Mouse (Mus musculus): ENCODE measurements around the gene Clmn. TPM values are rescaled to one million over a fixed set of nuclear protein-coding genes. Genes with fewer than 3 reads are reported as not detected.
"Not testable (repeated sequence)": the region's sequence is repeated elsewhere in the genome, so short reads cannot be mapped to it uniquely, and the experiment has no call there.

Gene Clmn
- polyA plus RNA-seq, 1 experiment from 2014 or later: 0.49 TPM

DNA sequence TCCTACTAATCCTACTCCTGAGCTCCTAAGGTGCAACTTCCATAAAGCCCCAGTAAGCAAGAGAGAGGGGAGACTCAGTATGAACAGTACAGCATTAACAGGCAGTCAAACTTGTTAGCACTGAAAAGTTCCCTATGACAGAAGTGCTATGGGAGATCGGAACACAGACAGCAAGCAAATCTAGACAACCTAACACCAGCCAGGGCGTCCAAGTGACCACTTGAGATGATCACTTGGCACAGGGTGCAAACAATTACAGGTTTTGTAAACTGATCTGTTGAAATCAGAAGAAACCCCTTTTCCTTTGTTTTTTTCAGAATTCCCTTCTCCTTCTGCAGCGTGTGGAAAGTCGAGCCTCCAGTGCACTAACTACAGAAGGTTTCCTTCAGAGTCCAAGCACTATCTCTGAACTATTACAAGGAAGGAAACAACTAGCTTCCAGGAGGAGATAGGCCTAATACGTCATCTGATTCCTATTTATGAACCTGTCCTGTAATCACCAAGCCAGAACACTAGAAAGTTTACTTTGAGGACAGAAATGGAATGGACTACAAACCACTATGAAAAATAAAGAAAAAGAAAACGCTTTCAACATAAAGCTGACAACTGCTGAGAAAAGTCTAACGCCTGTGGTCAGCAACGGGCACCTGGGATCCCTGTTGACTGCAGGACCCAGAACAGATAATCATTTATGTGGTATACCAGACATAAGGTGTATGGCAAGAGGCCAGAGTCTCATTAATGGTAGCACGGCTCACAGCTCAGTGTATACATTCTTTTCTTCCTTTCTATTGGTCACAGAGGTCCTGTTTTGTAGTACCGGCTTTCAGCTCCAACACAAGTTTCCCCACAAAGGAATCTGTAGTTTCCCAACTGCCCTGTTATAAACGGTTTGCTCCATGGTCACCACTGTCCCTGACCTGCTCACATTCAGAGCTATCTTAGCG lies 123.8 kb downstream of the Clmn start:
- no peak for ATAC-seq (replicated peaks; ENCODE audit: extremely low read depth, insufficient read depth, low FRiP score)
- no peak overlapping the region for H3K4me3 ChIP-seq (ENCODE audit: low read length)
- H3K27ac ChIP-seq (ENCODE audit: low read length): peak overlapping the region; percentile 5
- 0 out of 2 replicates have a peak overlapping the region, but pooled peaks have one; percentile 0 for H3K4me2 ChIP-seq (ENCODE audit: low read depth, low read length)
- H3K9me3 ChIP-seq (replicated peaks; ENCODE audit: control insufficient read depth, low read length): no peaks in the 10 kb centered on the region
- WGBS: 42% methylated on average over 12 of the region's 12 CpGs
- no peak overlapping the region for H3K9ac ChIP-seq (ENCODE audit: low read length)
- no peaks in the 10 kb centered on the region for H3K27me3 ChIP-seq (ENCODE audit: control insufficient read depth, insufficient read depth, low read length)
- H3K4me1 ChIP-seq (ENCODE audit: control insufficient read depth, insufficient read depth, low read length): peaks cover 27% of the 10 kb centered on the region
- H3K36me3 ChIP-seq (ENCODE audit: control insufficient read depth, insufficient read depth): 0 out of 2 replicates have a peak, but pooled peaks cover 3% of the 10 kb centered on the region

DNA sequence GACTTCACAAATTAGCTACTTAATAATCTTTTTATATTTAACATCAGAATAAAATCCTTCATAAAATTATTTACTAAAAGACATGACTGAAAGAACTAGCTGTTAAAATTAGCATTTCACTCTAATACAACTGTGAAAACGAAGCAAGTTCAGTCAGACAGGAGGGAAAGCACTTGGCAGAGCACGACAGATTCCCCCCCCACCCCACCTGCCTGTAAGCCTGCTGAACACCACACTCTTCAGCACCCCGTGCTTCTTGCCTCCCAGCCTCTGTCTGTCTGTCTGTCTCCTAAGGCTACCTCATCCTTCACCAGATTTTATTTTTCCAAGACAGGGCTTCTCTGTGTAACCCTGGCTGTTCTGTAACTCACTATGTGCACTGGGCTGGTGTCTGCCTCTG lies 125.9 kb downstream of the Clmn start:
- 0 out of 2 replicates have a peak, but pooled peaks cover 3% of the 10 kb centered on the region for H3K36me3 ChIP-seq (ENCODE audit: control insufficient read depth, insufficient read depth)
- no peak overlapping the region for H3K4me2 ChIP-seq (ENCODE audit: low read depth, low read length)
- WGBS: 53% methylated on average over 3 of the region's 3 CpGs
- no peaks in the 10 kb centered on the region for H3K27me3 ChIP-seq (ENCODE audit: control insufficient read depth, insufficient read depth, low read length)
- H3K9ac ChIP-seq (ENCODE audit: low read length): no peak overlapping the region
- no peak overlapping the region for H3K27ac ChIP-seq (ENCODE audit: low read length)
- no peak for ATAC-seq (replicated peaks; ENCODE audit: extremely low read depth, insufficient read depth, low FRiP score)
- H3K4me1 ChIP-seq (ENCODE audit: control insufficient read depth, insufficient read depth, low read length): peaks cover 31% of the 10 kb centered on the region
- no peaks in the 10 kb centered on the region for H3K9me3 ChIP-seq (replicated peaks; ENCODE audit: control insufficient read depth, low read length)
- no peak overlapping the region for H3K4me3 ChIP-seq (ENCODE audit: low read length)

GRCm38 (mm10) chr12:104738446-104738845 lies 126.4 kb downstream of the Clmn start:
- Histone ChIP-seq H3K4me2 (ENCODE audit: low read depth, low read length) (no peak overlapping the region), H3K27me3 (ENCODE audit: control insufficient read depth, insufficient read depth, low read length) (no peaks in the 10 kb centered on the region), H3K9ac (ENCODE audit: low read length) (no peak overlapping the region), H3K9me3 (replicated peaks; ENCODE audit: control insufficient read depth, low read length) (no peaks in the 10 kb centered on the region), H3K4me3 (ENCODE audit: low read length) (no peak overlapping the region), H3K36me3 (ENCODE audit: control insufficient read depth, insufficient read depth) (0 out of 2 replicates have a peak, but pooled peaks cover 3% of the 10 kb centered on the region), H3K4me1 (ENCODE audit: control insufficient read depth, insufficient read depth, low read length) (peaks cover 30% of the 10 kb centered on the region), H3K27ac (ENCODE audit: low read length) (no peak overlapping the region)
- 81% methylated on average over 9 of the region's 9 CpGs for WGBS
- no peak for ATAC-seq (replicated peaks; ENCODE audit: extremely low read depth, insufficient read depth, low FRiP score)

DNA sequence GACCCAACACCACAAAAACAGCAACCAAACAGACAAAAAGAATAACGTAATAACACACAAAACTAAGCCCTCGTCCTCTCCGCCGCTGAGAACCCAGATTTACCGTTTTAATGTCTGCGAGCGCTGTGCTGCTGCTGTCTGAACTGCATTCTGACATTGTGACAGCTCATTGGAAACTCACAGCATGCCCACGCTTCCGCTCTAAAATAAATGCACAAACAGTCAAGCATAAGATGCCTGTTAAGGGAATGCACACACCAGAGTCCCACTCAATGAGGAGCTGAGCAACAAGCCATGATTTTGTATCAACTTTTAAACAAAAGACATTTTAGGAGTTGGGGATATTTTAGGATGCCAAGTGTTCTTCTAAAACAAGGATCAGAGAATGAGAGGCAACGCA lies 127.2 kb downstream of the Clmn start:
- Histone ChIP-seq H3K36me3 (ENCODE audit: control insufficient read depth, insufficient read depth) (0 out of 2 replicates have a peak, but pooled peaks cover 3% of the 10 kb centered on the region), H3K9me3 (replicated peaks; ENCODE audit: control insufficient read depth, low read length) (no peaks in the 10 kb centered on the region), H3K27ac (ENCODE audit: low read length) (no peak overlapping the region), H3K9ac (ENCODE audit: low read length) (no peak overlapping the region), H3K27me3 (ENCODE audit: control insufficient read depth, insufficient read depth, low read length) (no peaks in the 10 kb centered on the region), H3K4me2 (ENCODE audit: low read depth, low read length) (no peak overlapping the region), H3K4me1 (ENCODE audit: control insufficient read depth, insufficient read depth, low read length) (peaks cover 30% of the 10 kb centered on the region), H3K4me3 (ENCODE audit: low read length) (no peak overlapping the region)
- ATAC-seq (replicated peaks; ENCODE audit: extremely low read depth, insufficient read depth, low FRiP score): no peak
- WGBS: 91% methylated on average over 10 of the region's 10 CpGs

DNA sequence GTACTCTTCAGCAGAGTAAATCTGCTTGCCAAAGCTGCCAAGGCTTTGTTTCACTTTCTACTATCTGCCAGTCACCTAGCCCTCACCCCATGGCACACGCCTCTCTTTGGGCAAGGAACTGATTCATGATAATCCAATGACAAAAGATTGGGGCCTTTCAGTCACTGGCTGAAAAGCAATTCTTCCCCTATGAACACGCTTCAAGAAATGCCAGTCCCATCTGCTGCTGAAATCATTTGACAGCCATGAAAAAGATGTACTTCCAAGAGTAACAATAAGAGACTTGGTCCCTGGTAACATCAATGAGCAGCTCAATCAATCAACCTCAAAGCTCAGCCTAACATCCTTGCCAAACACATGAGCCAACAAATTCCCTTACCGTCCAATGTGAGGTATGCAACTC lies 128.9 kb downstream of the Clmn start:
- Histone ChIP-seq H3K27me3 (ENCODE audit: control insufficient read depth, insufficient read depth, low read length) (no peaks in the 10 kb centered on the region), H3K36me3 (ENCODE audit: control insufficient read depth, insufficient read depth) (0 out of 2 replicates have a peak, but pooled peaks cover 5% of the 10 kb centered on the region), H3K4me3 (ENCODE audit: low read length) (no peak overlapping the region), H3K9ac (ENCODE audit: low read length) (no peak overlapping the region), H3K9me3 (replicated peaks; ENCODE audit: control insufficient read depth, low read length) (no peaks in the 10 kb centered on the region), H3K4me1 (ENCODE audit: control insufficient read depth, insufficient read depth, low read length) (peaks cover 17% of the 10 kb centered on the region), H3K4me2 (ENCODE audit: low read depth, low read length) (no peak overlapping the region), H3K27ac (ENCODE audit: low read length) (no peak overlapping the region)
- 73% methylated on average over 3 of the region's 3 CpGs for WGBS
- ATAC-seq (replicated peaks; ENCODE audit: extremely low read depth, insufficient read depth, low FRiP score): no peak

GRCm38 (mm10) chr12:104733165-104733564 lies 131.7 kb downstream of the Clmn start:
- Histone ChIP-seq H3K4me3 (ENCODE audit: low read length) (no peak overlapping the region), H3K27me3 (ENCODE audit: control insufficient read depth, insufficient read depth, low read length) (no peaks in the 10 kb centered on the region), H3K4me2 (ENCODE audit: low read depth, low read length) (no peak overlapping the region), H3K9me3 (replicated peaks; ENCODE audit: control insufficient read depth, low read length) (no peaks in the 10 kb centered on the region), H3K36me3 (ENCODE audit: control insufficient read depth, insufficient read depth) (peaks cover 16% of the 10 kb centered on the region), H3K9ac (ENCODE audit: low read length) (no peak overlapping the region), H3K4me1 (ENCODE audit: control insufficient read depth, insufficient read depth, low read length) (peaks cover 6% of the 10 kb centered on the region), H3K27ac (ENCODE audit: low read length) (no peak overlapping the region)
- no peak for ATAC-seq (replicated peaks; ENCODE audit: extremely low read depth, insufficient read depth, low FRiP score)

GRCm38 (mm10) chr12:104731782-104732181 lies 133.1 kb downstream of the Clmn start:
- Histone ChIP-seq H3K4me3 (ENCODE audit: low read length) (no peak overlapping the region), H3K27ac (ENCODE audit: low read length) (no peak overlapping the region), H3K4me2 (ENCODE audit: low read depth, low read length) (no peak overlapping the region), H3K27me3 (ENCODE audit: control insufficient read depth, insufficient read depth, low read length) (no peaks in the 10 kb centered on the region), H3K9me3 (replicated peaks; ENCODE audit: control insufficient read depth, low read length) (no peaks in the 10 kb centered on the region), H3K9ac (ENCODE audit: low read length) (no peak overlapping the region), H3K4me1 (ENCODE audit: control insufficient read depth, insufficient read depth, low read length) (peaks cover 6% of the 10 kb centered on the region), H3K36me3 (ENCODE audit: control insufficient read depth, insufficient read depth) (peaks cover 28% of the 10 kb centered on the region)
- ATAC-seq (replicated peaks; ENCODE audit: extremely low read depth, insufficient read depth, low FRiP score): no peak
- WGBS: 77% methylated on average over 3 of the region's 3 CpGs

GRCm38 (mm10) chr12:104726436-104726835 lies 138.4 kb downstream of the Clmn start:
- not testable (repeated sequence) for H3K9me3 ChIP-seq (replicated peaks; ENCODE audit: control insufficient read depth, low read length); H3K4me2 ChIP-seq (ENCODE audit: low read depth, low read length); H3K4me3 ChIP-seq (ENCODE audit: low read length); H3K4me1 ChIP-seq (ENCODE audit: control insufficient read depth, insufficient read depth, low read length); ATAC-seq (replicated peaks; ENCODE audit: extremely low read depth, insufficient read depth, low FRiP score); H3K9ac ChIP-seq (ENCODE audit: low read length); H3K27ac ChIP-seq (ENCODE audit: low read length); H3K27me3 ChIP-seq (ENCODE audit: control insufficient read depth, insufficient read depth, low read length)
- 88% methylated on average over 2 of the region's 2 CpGs for WGBS
- peaks cover 46% of the 10 kb centered on the region for H3K36me3 ChIP-seq (ENCODE audit: control insufficient read depth, insufficient read depth)

DNA sequence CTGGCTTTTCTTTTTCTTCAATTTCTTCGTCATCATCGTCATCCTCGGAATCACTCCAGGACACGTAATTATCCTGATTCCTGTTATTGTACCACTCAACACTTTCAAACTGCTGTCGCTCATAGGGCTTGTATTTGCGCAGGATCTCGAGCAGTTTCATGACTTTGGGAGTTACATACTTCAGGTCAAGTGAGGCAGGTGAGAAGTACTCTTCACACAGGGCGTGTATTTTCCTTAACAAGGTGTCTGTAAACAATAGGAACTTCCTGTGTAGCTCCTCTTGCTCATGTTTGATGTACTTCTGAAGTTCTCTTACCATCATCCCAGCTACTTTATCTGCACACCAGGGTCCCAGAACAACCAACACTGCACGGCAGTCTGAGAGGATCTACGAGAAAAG lies 142.8 kb downstream of the Clmn start:
- Histone ChIP-seq H3K4me1 (ENCODE audit: control insufficient read depth, insufficient read depth, low read length) (0 out of 2 replicates have a peak, but pooled peaks cover 4% of the 10 kb centered on the region), H3K27ac (ENCODE audit: low read length) (no peak overlapping the region), H3K9ac (ENCODE audit: low read length) (no peak overlapping the region), H3K4me2 (ENCODE audit: low read depth, low read length) (no peak overlapping the region), H3K36me3 (ENCODE audit: control insufficient read depth, insufficient read depth) (peaks cover 27% of the 10 kb centered on the region), H3K27me3 (ENCODE audit: control insufficient read depth, insufficient read depth, low read length) (no peaks in the 10 kb centered on the region), H3K9me3 (replicated peaks; ENCODE audit: control insufficient read depth, low read length) (no peaks in the 10 kb centered on the region), H3K4me3 (ENCODE audit: low read length) (no peak overlapping the region)
- ATAC-seq (replicated peaks; ENCODE audit: extremely low read depth, insufficient read depth, low FRiP score): no peak
- 90% methylated on average over 10 of the region's 10 CpGs for WGBS
